Comparison of ENCODE assay signal across 8 mouse cellular contexts in genomic region chr7:4876753-4877221, GRCm38 (mm10). TPM values are rescaled to one million over a fixed set of nuclear protein-coding genes. Genes with fewer than 3 reads are reported as not detected.
DNase-seq lines count a peak whose midpoint lies in the region; ATAC-seq and TF ChIP-seq lines count a peak whose summit lies in the region.

Gene Isoc2a (plus strand): TSS chr7:4877153.

- H3K36me3 ChIP-seq in ES-Bruce4 (ENCODE audit: control insufficient read depth, insufficient read depth, low read length, poor library complexity, severe bottlenecking), result no peaks in the 10 kb centered on the region
- no peaks in the 10 kb centered on the region for H3K36me3 ChIP-seq in forebrain, embryonic 13.5 days (ENCODE audit: poor library complexity, severe bottlenecking)
- no peaks in the 10 kb centered on the region for H3K36me3 ChIP-seq in liver, postnatal 0 days (replicated peaks; ENCODE audit: insufficient read depth, low read length)
- no peaks in the 10 kb centered on the region for H3K36me3 ChIP-seq in neural tube, embryonic 14.5 days (ENCODE audit: control insufficient read depth, insufficient read depth, low read length)

- intact Hi-C loops in heart, postnatal 10 days (cut with DNase I), result no loop called here

- peak; percentile 91 to 92 for DNase-seq in heart, postnatal 10 days
- DNase-seq in large intestine, adult 2 months (ENCODE audit: low read depth, low spot score), result peak; percentile 95
- peak; percentile 94 for DNase-seq in liver, postnatal 0 days
- DNase-seq in testis, postnatal 10 days (ENCODE audit: low spot score), result peak; percentile 88

- peak within 1 kb of the TSS; percentile 77 for H3K4me2 ChIP-seq in forebrain, embryonic 13.5 days
- peak within 1 kb of the TSS; percentile 67 for H3K4me2 ChIP-seq in liver, postnatal 0 days (ENCODE audit: low read depth, low read length)
- peak within 1 kb of the TSS; percentile 83 for H3K4me2 ChIP-seq in neural tube, embryonic 14.5 days (ENCODE audit: low read depth, low read length)

- peak; percentile 63; the same call in 1 of the 2 replicates for TF ChIP-seq EP300 in ES-Bruce4 (IDR thresholded peaks at IDR 0.05; ENCODE audit: insufficient read depth, low read depth, low read length)
- peak; percentile 91 for TF ChIP-seq EP300 in liver, postnatal 0 days (IDR thresholded peaks at IDR 0.05; ENCODE audit: low read depth)

- TF ChIP-seq CTCF in ES-Bruce4 (IDR thresholded peaks at IDR 0.05; ENCODE audit: low read depth, low read length), result no peak
- TF ChIP-seq CTCF in liver, postnatal 0 days (IDR thresholded peaks at IDR 0.05; ENCODE audit: low read depth), result no peak

- WGBS in forebrain, embryonic 13.5 days, result under 1% methylated on average over 22 of the region's 22 CpGs
- under 1% methylated on average over 22 of the region's 22 CpGs for WGBS in large intestine, adult 2 months
- WGBS in liver, postnatal 0 days (ENCODE audit: insufficient replicate concordance), result under 1% methylated on average over 22 of the region's 22 CpGs
- 2% methylated on average over 22 of the region's 22 CpGs for WGBS in neural tube, embryonic 14.5 days

- H3K9ac ChIP-seq in ES-Bruce4 (ENCODE audit: low read depth, poor library complexity, severe bottlenecking), result peak within 1 kb of the TSS; percentile 11
- peak within 1 kb of the TSS; percentile 61 for H3K9ac ChIP-seq in forebrain, embryonic 13.5 days
- H3K9ac ChIP-seq in liver, postnatal 0 days (replicated peaks), result peak within 1 kb of the TSS; percentile 63
- peak within 1 kb of the TSS; percentile 58 for H3K9ac ChIP-seq in neural tube, embryonic 14.5 days (replicated peaks; ENCODE audit: low read depth, low read length)

- peak within 1 kb of the TSS; percentile 34; the same call in 1 of the 2 replicates for H3K27ac ChIP-seq in ES-Bruce4 (ENCODE audit: insufficient read depth, low read length)
- peak within 1 kb of the TSS; percentile 53; the same call in 1 of the 2 replicates for H3K27ac ChIP-seq in forebrain, embryonic 13.5 days
- H3K27ac ChIP-seq in liver, postnatal 0 days (ENCODE audit: low read depth), result peak within 1 kb of the TSS; percentile 92
- H3K27ac ChIP-seq in neural tube, embryonic 14.5 days (ENCODE audit: low read depth, low read length), result peak within 1 kb of the TSS; percentile 45; the same call in 1 of the 2 replicates

- peak; percentile 100 for ATAC-seq in cerebellum, adult (ENCODE audit: insufficient number of reproducible peaks, low FRiP score, low TSS enrichment)
- ATAC-seq in forebrain, embryonic 13.5 days, result peak; percentile 100
- peak; percentile 99 for ATAC-seq in liver, postnatal 0 days
- peak; percentile 99 for ATAC-seq in neural tube, embryonic 14.5 days (ENCODE audit: low read depth)

- no peaks in the 10 kb centered on the region for H3K4me1 ChIP-seq in ES-Bruce4 (ENCODE audit: control insufficient read depth, insufficient read depth, low read length)
- H3K4me1 ChIP-seq in forebrain, embryonic 13.5 days, result peaks cover 16% of the 10 kb centered on the region
- H3K4me1 ChIP-seq in liver, postnatal 0 days (ENCODE audit: insufficient read depth), result peaks cover 15% of the 10 kb centered on the region
- peaks cover 8% of the 10 kb centered on the region; the same call in 1 of the 2 replicates for H3K4me1 ChIP-seq in neural tube, embryonic 14.5 days (ENCODE audit: control insufficient read depth, insufficient read depth, low read length)

- no peaks in the 10 kb centered on the region; the same call in 1 of the 2 replicates for H3K9me3 ChIP-seq in ES-Bruce4 (replicated peaks; ENCODE audit: control insufficient read depth, insufficient read depth, low read length, poor library complexity, severe bottlenecking)
- no peaks in the 10 kb centered on the region for H3K9me3 ChIP-seq in forebrain, embryonic 13.5 days (replicated peaks)
- no peaks in the 10 kb centered on the region for H3K9me3 ChIP-seq in liver, postnatal 0 days (ENCODE audit: low read length)
- no peaks in the 10 kb centered on the region for H3K9me3 ChIP-seq in neural tube, embryonic 14.5 days (ENCODE audit: control insufficient read depth, low read length)

- H3K27me3 ChIP-seq in ES-Bruce4 (ENCODE audit: control insufficient read depth, insufficient read depth, low read length, poor library complexity, severe bottlenecking), result no peaks in the 10 kb centered on the region
- H3K27me3 ChIP-seq in forebrain, embryonic 13.5 days, result no peaks in the 10 kb centered on the region
- H3K27me3 ChIP-seq in liver, postnatal 0 days (ENCODE audit: insufficient read depth, low read length), result no peaks in the 10 kb centered on the region
- no peaks in the 10 kb centered on the region for H3K27me3 ChIP-seq in neural tube, embryonic 14.5 days (ENCODE audit: control insufficient read depth, insufficient read depth, low read length)

- peak; percentile 74 for TF ChIP-seq POLR2A in ES-Bruce4 (IDR thresholded peaks at IDR 0.05; ENCODE audit: insufficient read depth, low read length)

- H3K4me3 ChIP-seq in ES-Bruce4 (ENCODE audit: low read depth, low read length), result peak within 1 kb of the TSS; percentile 80
- peak within 1 kb of the TSS; percentile 51 for H3K4me3 ChIP-seq in forebrain, embryonic 13.5 days
- peak within 1 kb of the TSS; percentile 47 for H3K4me3 ChIP-seq in liver, postnatal 0 days (ENCODE audit: low read depth, low read length)
- H3K4me3 ChIP-seq in neural tube, embryonic 14.5 days (ENCODE audit: low read depth, low read length), result peak within 1 kb of the TSS; percentile 44

RNA-seq across cellular contexts. Expression of gene Isoc2a, which starts in this region (rescaled TPM):
- 3.3 and 4.3 TPM in 2 replicates for polyA plus RNA-seq in ES-Bruce4 (2011; ENCODE audit: insufficient read depth, insufficient read length, low read depth, missing spikeins)
- 0.63 and 0.77 TPM in 2 replicates for polyA plus RNA-seq in forebrain, embryonic 13.5 days (2015; fragmentation: Nextera tagmentation; extraction: Ambion mirVana)
- total RNA-seq in heart, postnatal 10 days (2021), result 10 to 100 TPM; 15.8 to 16.3 TPM
- 14.7 and 16.2 TPM in 2 replicates for polyA plus RNA-seq in large intestine, adult 2 months (2012; rRNA removed)
- polyA plus RNA-seq in liver, postnatal 0 days (2015; fragmentation: Nextera tagmentation; extraction: Ambion mirVana), result 2.3 and 2.4 TPM in 2 replicates
- polyA plus RNA-seq in neural tube, embryonic 14.5 days (2014; fragmentation: Nextera tagmentation; extraction: Ambion mirVana), result 0.58 and 0.76 TPM in 2 replicates

Comparison
In these comparisons a context has a peak if more than half of its experiments do, and no peak if none do; other contexts are left out.
1. Peak in every context shown above with its lines: DNase-seq, ATAC-seq, H3K4me3 ChIP-seq and H3K27ac ChIP-seq.
2. Peak in ATAC-seq, H3K4me3 ChIP-seq, H3K27ac ChIP-seq, H3K9ac ChIP-seq and H3K4me2 ChIP-seq in forebrain, embryonic 13.5 days; RNA of the gene not detected or under 1 TPM.
3. Peak in ATAC-seq, H3K4me3 ChIP-seq, H3K27ac ChIP-seq, H3K9ac ChIP-seq and H3K4me2 ChIP-seq in neural tube, embryonic 14.5 days; RNA of the gene not detected or under 1 TPM.
4. H3K27ac ChIP-seq: peak in every context shown above with its lines; median percentile 92 in liver, postnatal 0 days; 53 in forebrain, embryonic 13.5 days; 45 in neural tube, embryonic 14.5 days; 34 in ES-Bruce4.
5. H3K9ac ChIP-seq: peak in every context shown above with its lines; median percentile 63 in liver, postnatal 0 days; 61 in forebrain, embryonic 13.5 days; 58 in neural tube, embryonic 14.5 days; 11 in ES-Bruce4.